Mouse (Mus musculus) gastrocnemius, adult 8-10 months (tissue): ENCODE measurements around the gene Olfr1085. TPM values are rescaled to one million over a fixed set of nuclear protein-coding genes. Genes with fewer than 3 reads are reported as not detected.
"Not testable (repeated sequence)": the region's sequence is repeated elsewhere in the genome, so short reads cannot be mapped to it uniquely, and the experiment has no call there.

Experiments
- DNase-seq, 2 experiments: peaks; one replicate each; pipeline ENCODE4 v3.0.0; 2022; ENCODE audit warnings: low spot score in 2 of 2
- total RNA-seq, 4 experiments: library from RNA; stranded (reverse); gene quantifications; 2 replicates each; pipeline ENCODE4 v1.2.4; 2022

The Olfr1085 gene
- not detected for total RNA-seq

DNA sequence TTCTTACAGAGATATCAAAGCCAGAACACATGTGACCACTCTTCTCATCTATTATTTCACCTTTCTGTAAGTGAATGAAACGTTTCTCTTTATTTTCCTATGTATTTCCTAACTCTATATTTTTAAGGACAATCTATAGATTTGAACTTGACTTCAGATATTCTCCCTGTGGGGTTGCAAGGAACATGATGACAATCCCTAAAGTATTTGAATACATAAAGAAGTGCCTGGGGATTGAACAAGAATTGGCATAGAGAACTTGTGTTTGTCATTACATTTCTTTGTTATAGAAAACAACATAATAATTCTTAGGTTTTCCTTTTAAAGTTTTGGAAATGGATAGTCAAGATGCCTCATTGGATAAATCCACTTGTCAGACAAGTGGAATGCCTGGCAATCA is at the start of gene Olfr1085:
Gene Olfr1085, minus strand, starts transcription at position 101 of the 400 bp plus-strand sequence.
- DNase-seq: no peak

DNA sequence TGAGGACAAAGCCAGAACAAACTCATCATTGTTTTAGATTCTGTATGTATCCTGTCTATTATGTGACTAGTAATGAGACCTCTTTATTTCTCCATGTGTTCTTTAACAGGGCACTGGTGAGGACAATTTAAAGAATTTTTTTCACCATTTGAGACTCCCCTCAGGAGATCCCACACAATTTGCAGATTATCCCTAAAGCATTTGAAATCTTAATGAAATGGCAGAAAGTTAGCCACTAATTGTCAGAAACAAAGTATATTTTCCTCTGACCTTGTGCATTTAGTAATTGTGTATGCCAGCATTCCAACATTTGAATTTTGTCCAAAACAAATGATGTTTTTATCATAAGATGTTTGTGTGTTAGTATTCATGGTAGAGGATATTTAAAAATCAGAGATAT is 36.5 kb upstream of the Olfr1085 start, which contains the start of gene Olfr1087:
Gene Olfr1087, minus strand, starts transcription at position 101 of the 400 bp plus-strand sequence.
- DNase-seq: no peak

DNA sequence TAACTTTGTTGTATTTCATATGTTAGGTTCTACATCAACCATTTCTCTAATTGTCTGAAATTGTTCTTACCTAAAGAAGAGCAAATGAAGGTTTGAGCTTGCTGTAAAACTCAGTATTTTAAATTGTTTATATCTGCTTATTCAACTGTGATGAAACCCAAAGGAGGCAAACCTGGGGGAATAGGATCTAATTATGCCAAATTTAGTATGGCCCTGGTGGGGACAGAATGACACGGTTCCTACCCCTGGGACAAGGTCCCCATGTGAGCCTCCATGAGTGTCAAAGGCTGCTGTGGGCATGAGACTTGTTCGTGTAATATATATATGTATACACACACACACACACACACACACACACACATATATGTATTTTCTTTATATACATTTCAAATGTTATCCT is 18.2 kb upstream of the Olfr1085 start, which contains the start of gene Olfr1086:
Gene Olfr1086, minus strand, starts transcription at position 101 of the 400 bp plus-strand sequence.
- no peak for DNase-seq

DNA sequence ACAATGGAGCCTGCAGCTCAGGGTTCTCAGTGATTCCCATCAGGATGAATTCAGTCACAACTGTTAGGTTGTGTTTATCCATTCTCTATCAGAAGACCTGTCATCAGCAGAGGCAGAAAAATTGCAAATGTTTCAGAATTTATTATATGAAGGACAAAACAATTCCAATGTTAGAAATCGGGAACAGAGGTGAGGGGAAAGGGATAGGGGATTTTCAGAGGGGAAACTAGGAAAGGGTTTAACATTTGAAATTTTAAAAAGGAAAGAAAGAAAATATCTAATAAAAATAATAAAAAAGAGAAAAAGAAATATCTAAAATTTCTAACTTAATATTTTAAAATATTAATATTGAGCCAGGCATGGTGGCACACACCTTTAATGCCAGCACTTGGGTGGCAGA is 22.2 kb downstream of the Olfr1085 start, which contains the start of gene Olfr1084:
Gene Olfr1084, minus strand, starts transcription at position 101 of the 400 bp plus-strand sequence.
- not testable (repeated sequence) for DNase-seq

Other genes with a start within 250 kb of the Olfr1085 start
- not detected for gene Olfr1061, start 248.0 kb downstream of the Olfr1085 start, total RNA-seq
- gene Olfr1062, start 235.3 kb downstream of the Olfr1085 start, total RNA-seq: not detected
- gene Olfr1065, start 211.4 kb downstream of the Olfr1085 start, total RNA-seq: not detected
- not detected for gene Olfr1066, start 205.8 kb downstream of the Olfr1085 start, total RNA-seq
- not detected for gene Olfr228, start 174.6 kb downstream of the Olfr1085 start, total RNA-seq
- gene Olfr1076, start 153.6 kb downstream of the Olfr1085 start, total RNA-seq: not detected
- gene Olfr1079, start 119.5 kb downstream of the Olfr1085 start, total RNA-seq: not detected
- gene Olfr1080, start 103.8 kb downstream of the Olfr1085 start, total RNA-seq: not detected
- gene Olfr1082, start 63.1 kb downstream of the Olfr1085 start, total RNA-seq: not detected
- gene Olfr1084, start 22.3 kb downstream of the Olfr1085 start, total RNA-seq: not detected
- not detected for gene Olfr1086, start 18.1 kb upstream of the Olfr1085 start, total RNA-seq
- not detected for gene Olfr1087, start 36.4 kb upstream of the Olfr1085 start, total RNA-seq
- gene Olfr1089, start 71.7 kb upstream of the Olfr1085 start, total RNA-seq: not detected
- gene Olfr1090, start 97.0 kb upstream of the Olfr1085 start, total RNA-seq: not detected
- not detected for gene Olfr1093, start 120.5 kb upstream of the Olfr1085 start, total RNA-seq
- gene Olfr141, start 148.0 kb upstream of the Olfr1085 start, total RNA-seq: not detected
- gene Olfr1094, start 162.6 kb upstream of the Olfr1085 start, total RNA-seq: not detected
- gene Olfr1095, start 189.7 kb upstream of the Olfr1085 start, total RNA-seq: not detected
- gene Gm13723, start 212.8 kb upstream of the Olfr1085 start, total RNA-seq: not detected
- gene Olfr1097, start 230.2 kb upstream of the Olfr1085 start, total RNA-seq: not detected